Mouse (Mus musculus) spleen, postnatal 14 days (tissue): ENCODE measurements at regions not wholly inside any gene's neighbourhood (a gene's known extent, or its start where the extent isn't known, plus 50 kb on each side); places are given as distances from the start of the nearest gene placed in this dataset.

Experiments
- DNase-seq, 2 experiments: peaks; one replicate each; pipeline ENCODE4 v3.0.0; 2021 to 2022; ENCODE audit warnings: low spot score in 2 of 2

DNA sequence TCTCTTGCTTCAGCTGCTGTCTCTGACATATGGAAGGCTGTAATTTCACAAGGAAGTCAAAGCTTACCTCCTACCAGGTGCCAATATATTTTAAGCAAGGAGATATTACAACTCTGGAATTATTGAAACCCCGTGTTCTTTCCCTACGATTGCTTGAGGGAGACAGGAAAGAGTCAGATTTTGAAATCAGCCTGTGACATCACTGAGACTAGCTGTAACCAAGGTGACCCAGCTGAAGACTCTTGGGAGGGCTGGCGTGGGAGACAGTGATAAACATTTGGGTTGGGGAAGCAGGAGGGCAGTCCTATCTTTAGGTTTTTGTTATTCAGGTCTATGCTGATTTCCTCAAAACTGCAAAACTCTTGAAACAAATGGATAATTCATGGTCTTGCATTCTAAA is 518.4 kb upstream of the Id2 start:
- DNase-seq, result no peak

DNA sequence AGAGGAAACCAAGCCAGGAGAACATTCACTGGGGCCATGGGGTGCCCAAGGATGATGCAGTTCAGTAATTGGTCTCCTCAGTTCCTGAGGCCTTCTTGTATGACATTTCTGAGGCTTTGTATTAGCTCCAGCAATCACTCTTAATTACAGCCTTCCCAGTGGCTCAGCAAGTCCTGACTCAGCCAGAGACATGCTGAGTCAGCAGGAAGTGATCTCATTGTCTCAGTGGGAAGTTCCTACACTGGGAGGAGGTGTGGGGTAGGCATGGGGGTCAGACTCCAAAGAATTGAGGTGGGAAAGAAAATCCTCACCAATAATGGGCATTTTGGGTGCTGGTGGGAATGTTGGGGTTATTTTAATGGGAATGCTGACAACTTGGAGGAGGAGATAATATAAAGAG is 516.5 kb upstream of the Id2 start:
- no peak for DNase-seq

DNA sequence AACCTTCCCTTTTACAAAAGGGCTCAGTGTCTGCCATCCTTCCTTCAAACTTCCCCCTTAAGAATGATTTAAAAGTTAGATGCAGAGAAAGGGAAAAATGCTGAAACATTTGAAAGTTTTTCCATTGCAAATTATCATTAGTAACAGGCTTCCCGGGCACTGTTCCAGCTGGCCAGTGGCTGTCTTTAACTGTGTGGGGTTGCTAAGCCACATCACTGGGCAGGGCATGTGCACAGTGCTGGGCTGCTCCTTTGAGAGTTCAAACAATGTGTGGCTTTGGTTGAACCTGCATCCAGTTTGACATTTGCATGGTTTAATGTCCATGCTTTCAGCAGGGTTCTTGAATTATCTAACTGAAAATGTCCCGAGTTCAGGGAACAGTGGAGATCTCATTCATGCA is 512.1 kb upstream of the Id2 start:
- no peak for DNase-seq

DNA sequence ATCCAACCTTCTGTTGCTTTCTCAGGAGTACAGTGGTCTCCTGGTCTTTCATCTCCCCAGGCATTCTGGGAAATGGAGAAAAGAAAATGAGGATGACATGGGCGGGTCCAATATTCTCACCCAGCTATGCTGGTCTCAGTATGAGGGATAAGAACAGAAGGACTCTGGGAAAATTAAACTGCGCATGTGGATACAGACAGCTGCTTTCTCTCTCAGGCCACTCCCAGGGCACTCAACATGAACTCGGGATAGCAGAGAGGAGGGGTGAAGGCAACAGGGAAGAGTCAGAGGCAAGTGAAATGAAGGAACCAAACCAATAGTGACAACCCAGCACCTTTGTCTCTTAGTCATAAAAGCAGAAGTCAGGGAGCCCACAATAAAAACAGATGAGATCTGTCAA is 508.5 kb upstream of the Id2 start:
- no peak for DNase-seq

DNA sequence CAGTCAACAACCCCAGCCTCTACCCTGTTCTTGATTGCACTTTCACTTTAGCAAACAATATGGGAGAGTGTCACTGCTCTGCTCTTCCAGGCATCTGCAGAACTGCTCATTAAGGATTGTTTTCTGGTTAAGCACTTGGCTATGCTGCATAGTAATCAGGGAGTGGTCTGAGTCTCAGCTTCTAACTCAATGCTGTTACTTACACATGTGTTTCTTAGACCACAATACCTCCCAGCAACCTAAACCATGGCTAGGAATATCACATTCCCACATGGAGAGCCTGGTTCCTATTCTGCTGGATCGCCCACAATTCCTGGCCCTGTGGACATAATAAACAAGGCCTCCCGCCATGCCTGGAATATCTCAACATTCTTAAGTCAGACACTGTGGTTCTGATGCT is 493.3 kb upstream of the Id2 start:
- DNase-seq, result no peak

DNA sequence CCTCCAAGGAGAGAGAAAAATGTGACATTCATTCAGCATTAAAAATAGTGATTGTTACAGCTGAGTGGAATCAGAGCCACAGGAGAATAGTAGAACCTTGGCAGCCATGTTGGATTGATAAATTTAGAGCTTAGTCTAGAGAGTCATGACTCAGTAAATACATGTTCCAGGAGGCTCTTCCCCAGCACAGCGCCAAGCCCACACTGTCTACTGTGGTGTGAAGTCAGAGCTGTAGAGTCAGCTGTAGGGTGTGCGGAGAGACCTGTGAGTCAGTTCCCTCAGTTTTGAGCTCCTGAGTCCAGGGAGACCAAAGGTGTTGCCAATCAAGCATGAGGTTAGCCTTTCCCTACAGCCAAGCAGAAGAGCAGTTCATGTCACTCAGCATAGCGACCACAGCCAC is 488.8 kb upstream of the Id2 start:
- DNase-seq, result no peak

DNA sequence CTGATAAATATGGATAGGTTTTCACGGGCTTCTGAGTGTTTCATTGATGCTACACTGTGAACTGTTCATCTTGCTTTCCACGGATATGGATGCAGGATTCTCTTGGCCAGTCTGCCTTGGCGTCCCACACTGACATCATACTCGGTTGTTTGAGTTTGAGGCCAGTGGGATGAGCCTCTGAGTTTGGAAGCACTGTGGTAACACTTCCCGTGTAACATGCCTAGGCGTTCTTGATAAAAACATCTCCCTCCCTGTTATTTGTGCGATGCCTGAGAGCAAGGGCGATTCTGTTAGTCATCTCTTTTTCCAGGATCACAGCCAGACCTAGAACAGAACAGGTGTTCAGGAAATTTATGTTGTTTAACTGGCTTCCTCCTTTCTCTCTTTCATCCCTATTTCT is 482.5 kb upstream of the Id2 start:
- DNase-seq, result no peak

DNA sequence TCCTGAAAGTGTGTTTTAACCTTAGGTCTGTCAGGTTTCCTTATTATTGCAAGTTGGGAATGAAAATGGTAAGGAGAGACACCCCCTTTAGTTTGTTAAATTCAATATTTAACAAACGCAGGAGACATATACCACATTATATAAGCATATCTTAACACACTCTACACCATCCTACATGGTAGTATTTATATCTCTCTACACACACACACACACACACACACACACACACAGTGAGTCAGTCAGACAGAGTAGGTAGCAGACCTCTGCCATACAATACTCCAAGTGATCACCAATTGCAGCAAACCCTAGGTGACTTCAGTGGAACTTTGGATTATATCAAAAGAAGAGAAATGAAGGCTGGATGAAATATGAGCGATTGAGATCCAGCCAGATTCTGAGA is 468.2 kb upstream of the Id2 start:
- no peak for DNase-seq

DNA sequence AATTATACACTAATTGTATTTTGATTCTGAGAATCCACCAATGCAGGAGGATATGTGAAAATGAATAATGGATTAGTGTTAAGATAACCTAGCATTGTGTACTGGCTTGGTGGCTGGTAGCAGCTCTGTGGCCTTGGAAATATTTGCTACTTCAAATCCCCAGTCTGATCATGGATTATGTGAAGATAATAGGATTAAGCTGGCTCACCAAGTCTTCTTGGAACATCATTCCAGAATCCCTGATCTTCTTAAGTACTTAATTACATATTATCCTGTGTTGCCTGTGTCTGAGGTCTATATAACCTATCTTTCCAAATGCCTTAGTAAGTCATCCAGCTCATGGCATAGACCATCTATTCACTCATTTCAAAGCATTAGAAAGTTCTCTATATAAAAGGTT is 462.7 kb upstream of the Id2 start:
- no peak for DNase-seq

DNA sequence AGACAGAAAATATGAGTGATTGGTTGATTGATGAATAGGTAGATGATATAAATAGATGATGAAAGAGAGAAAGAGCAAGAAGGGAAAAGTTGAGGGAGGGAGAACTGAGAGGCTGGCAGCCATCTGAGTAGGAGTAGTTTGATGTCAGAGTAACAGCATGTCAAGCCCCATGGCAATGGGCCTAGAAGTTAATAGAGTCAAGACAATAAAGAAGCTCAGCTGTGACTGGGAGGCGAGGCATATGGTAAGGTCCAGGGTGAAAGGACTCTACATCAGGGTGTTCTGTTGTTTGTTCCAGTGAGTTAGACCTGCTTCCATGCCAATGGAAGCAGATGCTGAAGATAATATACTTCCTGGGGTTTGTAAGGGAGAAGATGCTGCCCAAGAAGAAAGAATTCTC is 456.7 kb upstream of the Id2 start:
- DNase-seq, result no peak

DNA sequence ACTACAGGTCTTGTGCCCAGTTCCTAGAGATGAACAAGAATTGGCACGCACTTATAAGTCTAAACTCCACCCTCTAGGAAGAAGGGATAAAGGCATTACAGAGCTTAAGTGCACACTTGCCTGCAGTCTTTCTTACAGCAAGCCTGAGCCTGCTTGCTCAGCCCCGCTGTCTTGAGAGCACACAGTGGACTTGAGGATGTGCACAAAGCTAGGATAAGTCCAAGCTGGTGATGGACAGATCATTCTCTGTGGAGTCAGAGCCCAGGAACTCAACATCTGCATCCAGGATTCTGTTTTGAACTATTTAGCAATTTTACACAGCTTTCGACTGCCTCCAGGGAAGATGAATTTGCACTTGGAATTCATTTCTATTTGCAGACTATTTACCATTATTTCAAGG is 452.8 kb upstream of the Id2 start:
- DNase-seq, result no peak

DNA sequence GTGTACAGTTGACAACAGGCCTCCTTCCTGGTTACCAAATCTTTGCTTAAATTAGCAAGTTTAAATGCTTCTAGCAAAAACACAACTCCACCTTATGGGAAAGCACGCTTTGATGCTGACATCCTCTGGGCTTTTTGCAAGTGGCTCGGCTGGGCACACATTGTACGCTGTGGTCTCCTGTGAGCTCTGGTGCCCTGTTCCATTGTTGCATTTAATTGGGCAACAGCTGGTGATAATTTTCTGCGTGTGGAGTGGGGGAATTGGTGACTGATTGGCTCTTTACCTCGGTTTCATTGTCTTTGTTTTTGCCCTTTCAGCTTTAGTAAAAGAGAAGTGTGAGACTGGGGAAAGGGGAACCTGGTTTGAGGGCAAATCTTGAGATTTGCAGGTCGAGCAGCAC is 447.3 kb upstream of the Id2 start:
- DNase-seq, result no peak

DNA sequence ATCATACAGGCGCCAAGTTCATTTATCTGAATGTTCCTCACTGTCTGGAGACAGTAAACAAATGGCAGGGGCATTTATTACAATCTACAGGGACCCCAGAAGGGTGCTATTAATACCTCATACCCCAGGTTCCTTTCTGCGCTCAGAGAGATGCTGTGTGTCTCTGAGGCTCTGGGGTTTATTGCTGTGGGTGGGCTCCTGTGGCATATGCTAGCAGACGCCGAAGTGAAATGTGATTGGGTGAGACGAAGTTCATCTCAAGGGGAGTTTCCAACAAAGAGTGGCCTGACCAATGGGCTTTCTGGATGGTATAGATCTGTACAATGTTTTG is 437.6 kb upstream of the Id2 start:
- no peak for DNase-seq

DNA sequence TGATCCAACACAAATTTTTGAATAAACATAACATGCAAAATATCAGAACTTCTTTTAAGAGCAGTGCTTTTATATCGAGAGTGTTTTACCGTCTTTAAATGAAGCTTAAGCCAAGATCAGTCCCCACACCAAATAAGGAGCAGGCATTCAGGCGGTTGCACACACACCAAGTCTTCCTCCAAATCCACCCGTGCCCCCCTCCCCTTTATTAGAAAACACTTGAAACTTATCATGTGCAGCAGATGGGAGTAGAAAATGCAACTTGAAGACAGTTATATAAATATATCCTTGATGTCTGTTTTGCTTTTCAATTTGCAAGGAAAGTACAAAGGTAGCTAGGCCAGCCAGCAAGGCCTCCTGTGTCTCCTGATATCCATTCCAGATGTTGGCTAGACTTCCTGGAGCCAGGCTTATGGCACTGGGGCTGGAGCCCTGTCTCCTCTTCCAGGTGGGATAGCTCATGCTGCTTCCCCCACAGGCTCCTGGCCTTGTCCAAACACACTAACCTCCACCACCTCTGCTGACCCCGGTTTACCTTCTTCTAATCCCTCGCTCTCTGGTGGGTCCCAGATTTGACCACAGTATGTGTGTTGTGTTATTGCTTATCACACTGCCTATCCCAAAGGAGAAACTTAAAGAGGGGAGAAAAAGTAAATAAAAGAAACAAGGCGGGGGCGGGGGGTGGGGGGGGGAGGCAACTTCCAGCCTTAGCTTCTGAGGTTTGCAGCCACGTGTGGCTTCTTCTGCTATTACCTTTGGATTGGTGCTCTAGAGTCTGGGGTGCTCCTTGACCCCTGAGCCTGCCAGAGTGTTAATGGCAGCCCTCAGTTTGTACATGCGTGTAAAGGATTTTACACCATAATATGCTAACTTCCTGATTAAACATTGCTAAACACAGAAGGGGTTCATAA is 437.0 kb upstream of the Id2 start:
- DNase-seq, result no peak

DNA sequence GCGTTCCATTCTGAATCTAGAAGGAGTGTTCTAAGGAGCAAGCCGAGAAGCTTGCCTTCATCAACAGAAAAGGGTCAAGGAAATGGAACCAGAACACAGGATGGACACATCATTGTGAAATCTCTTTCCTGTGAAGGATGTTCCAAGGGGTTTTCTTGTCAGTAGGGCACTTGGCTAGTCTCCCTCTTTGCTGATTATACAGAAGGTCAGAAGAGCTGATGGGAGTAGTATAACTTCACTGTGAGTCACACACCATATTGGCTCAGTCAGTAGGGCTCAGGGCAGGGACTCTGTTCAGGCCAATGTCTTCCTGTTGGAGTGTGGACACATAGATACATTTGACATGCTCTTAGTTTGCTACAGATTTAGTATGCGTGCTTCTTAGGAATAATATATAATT is 433.5 kb upstream of the Id2 start:
- no peak for DNase-seq

DNA sequence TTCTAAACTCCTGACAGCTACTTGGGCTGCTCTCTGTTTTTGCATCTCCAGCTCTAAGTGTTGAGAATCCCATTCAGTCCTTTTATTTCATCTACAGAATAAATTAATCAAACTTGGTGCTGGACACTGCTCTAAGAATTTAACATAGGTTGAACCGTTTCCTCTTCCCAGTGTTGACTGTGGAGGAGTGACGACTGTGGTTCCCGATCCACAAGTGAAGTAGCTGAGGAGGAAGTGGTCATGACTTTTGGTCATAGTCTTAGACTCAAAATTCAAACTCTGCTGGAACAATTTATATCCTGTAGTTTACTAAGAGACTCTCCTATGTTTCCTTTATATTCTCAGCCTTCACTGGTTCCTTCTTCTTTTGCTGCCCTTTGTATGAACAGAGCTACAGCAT is 432.6 kb upstream of the Id2 start:
- DNase-seq, result no peak

DNA sequence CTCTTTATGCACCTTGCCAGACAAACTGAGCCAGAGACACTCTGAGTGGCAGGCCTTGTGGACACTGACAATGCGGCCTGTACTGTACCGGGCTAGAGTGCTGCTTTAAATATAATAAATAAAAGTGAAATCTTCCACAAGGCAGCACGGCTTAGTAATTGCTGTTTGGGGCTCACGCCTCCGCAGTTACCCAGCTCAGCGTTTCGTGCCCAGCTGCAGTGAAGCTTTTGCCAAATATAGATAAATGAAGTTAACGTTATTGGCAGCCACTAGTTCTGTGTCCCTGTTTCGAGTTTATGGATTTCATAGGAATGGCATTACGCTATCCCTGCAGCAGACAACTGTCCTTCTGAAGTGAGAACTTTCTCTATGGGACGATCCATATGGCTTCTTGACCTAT is 429.7 kb upstream of the Id2 start:
- DNase-seq, result no peak

DNA sequence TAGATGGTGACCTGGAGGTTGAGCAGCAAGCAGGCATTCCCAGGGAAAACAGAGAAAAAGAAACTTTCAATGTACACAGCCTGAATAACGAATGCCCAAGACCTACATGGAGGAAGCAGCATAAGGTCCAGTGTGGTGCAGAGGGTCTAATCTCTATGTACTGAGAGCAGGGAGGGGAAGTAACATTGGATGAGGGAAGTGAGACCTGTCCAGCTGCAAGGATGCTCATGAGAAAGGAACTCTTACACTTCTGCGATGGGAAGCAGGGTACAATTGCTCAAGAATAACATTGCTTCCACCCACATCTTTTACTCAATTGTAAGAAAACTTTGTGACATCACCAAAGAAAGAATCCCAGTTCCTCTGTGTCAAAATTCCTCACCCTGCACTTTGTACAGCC is 419.8 kb upstream of the Id2 start:
- DNase-seq, result no peak

DNA sequence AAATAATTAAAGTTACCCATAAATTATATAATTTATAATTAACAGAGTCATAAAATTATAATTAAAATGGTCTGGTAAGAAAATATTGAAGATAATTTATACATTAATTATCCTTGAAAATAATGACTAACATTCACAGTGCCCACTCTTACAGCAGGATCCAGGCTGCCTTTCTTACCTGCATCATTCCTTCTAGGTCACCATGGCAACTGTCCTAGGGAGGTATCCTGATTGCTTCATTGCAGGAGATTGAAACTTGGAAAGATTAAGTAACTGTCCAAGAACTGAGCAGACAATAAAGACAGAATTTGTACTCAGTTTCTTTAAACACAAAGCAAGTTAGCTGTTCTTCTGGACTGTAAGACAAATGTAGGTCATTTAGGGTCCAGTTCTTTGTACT is 416.7 kb upstream of the Id2 start:
- DNase-seq, result no peak

DNA sequence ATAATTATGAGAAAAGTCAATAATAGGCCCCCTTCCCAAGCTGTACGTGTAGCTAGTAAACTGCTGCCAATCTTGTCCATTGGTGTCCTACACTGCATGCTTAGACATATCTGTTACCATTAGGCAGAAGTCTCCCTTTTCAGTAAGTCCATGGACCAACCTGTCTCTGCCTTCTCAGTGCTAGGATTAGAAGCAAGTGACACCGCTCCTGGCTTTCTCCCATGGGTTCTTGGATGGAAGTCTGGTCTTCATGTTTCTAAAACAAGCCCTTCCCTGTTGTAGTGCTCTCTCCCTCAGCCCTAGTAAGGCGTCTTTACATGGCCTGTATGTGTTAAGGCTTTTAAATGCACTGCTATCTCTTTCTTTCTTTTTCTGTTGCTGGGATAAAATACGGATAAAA is 412.7 kb upstream of the Id2 start:
- DNase-seq, result no peak

DNA sequence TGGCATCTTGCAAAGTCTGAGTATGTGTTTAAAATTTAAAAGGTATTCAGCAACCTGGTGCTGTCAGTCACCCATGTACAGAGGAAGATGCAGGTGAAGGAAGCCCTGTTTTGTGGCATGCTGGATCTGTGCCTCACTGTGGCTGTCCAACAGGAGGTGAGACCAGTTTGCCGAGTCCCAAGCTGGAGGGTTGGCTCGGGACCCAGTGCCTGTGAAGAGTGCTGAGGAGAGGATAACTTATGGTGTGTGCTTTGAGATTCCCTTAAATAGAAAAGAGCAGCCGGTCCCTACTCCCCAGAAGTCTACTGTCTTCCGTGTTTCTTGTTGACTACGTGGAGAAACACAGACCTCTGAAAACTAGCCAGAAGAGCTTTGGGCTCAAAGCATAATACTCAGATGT is 396.3 kb upstream of the Id2 start:
- no peak for DNase-seq

DNA sequence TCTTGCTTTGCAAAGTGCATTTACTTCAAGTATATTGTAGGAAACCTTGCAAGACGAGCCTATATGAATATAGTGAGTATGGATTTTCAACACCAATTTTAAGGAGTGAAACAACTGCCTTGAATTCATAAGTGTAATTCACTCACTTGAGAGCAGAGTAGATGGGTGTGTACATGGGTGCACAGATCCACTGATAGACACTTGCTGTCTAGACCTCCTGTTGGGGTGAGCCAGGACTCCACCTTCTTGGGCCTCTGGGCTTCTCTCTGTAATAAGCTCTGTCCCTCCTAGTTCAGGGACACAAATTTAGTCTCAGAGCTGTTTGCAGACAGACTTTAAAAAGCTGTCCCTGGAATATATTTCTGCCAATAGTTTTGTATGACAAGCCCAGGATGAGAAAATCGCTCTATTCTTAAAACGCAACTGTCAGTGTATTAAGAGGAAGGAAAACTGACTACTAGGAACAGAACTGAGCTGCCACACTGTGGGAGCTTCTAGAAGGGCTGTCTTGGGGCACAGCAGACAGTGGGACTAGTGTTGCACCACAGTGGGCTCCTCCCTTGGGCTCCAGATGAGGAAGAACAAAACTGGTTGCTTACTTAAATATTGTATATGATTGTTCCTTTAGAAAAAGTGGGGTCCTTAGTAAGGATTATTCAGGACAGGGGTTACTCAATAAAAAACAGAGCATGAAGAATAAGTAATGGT is 395.7 kb upstream of the Id2 start:
- DNase-seq, result no peak

DNA sequence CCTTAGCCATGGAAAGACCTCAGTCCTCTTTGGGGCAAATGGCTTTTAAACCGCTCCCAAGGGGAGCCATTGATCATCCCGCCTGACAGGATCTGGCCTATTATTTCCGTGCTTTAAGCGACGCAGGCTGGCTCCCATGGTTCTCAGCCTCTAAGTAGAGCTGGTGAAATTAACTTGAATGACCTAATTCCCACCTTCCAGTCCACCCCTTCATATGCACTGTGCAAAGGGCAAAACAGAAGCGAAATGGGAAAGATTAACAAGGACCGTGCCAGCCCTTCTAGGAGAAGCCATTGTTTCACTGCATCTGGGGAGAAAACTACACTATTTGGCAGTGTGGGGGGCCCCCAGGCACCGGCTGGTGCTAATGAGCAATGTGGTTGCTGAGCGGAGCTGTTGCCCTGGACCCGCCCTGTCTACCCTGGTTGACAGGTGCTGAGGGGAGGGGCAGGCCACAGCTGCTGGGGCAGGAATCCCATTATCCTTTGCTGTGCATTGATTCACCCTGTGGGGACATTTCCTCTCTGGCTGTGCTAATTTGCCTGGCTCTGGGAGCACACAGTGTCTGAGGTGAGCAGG is 378.3 kb upstream of the Id2 start:
- DNase-seq, result no peak
